Mouse (Mus musculus) kidney, adult 2 months (tissue): ENCODE data around the gene Kcnj9.

Experiments
- CTCF ChIP-seq: fragments of 200-500 bp; conservative IDR thresholded peaks from 2 replicates; pipeline ENCODE4 v1.5.1; 2011; ENCODE audit warnings: low read depth, mild to moderate bottlenecking, control low read depth, low read length, moderate library complexity, mixed read lengths; ENCODE audit not compliant: insufficient read depth, insufficient read length
- POLR2A ChIP-seq: fragments of 200-500 bp; IDR thresholded peaks from one replicate; pipeline ENCODE4 v1.6.1; 2011; ENCODE audit warnings: low read depth, low read length, control low read depth

GRCm38 (mm10) chr1:172376198-172376667 lies 47.1 kb upstream of the Kcnj9 start, which contains the start of gene Pigm:
- TF ChIP-seq CTCF (no peak), POLR2A (peak; percentile 31)
